Mouse (Mus musculus): ENCODE measurements at regions not wholly inside any gene's neighbourhood (a gene's known extent, or its start where the extent isn't known, plus 50 kb on each side); places are given as distances from the start of the nearest gene placed in this dataset.

DNA sequence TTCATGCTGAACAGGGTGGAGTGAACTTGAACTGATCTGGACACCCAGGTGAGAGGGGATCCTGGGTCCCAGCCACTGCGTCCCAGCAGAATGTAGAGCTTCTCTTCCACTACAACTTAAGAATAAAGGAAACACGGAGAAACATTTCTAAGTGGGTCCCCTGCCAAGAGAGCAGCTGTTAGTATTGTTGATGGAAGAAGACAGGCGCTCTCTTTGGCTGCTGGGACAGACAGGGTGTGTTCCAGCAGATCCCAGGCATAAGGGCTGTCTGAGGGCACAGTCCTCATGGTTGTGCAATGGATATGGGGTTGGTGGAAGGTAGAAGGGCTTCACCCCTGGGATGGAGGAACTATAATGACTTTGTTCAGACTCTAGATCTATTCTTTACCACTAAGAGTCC, 65.5 kb upstream of the Gm11983 start:
- no peaks in the 10 kb centered on the region for H3K4me1 ChIP-seq (ENCODE audit: control insufficient read depth, insufficient read depth, low read length)
- H3K4me3 ChIP-seq (ENCODE audit: low read depth, low read length): no peak overlapping the region
- H3K9me3 ChIP-seq (replicated peaks; ENCODE audit: control insufficient read depth, low read length): no peaks in the 10 kb centered on the region
- no peaks in the 10 kb centered on the region for H3K27me3 ChIP-seq (ENCODE audit: control insufficient read depth, insufficient read depth, low read length)
- ATAC-seq (replicated peaks; ENCODE audit: insufficient number of reproducible peaks, low FRiP score, low TSS enrichment): no peak
- 75% methylated on average over 3 of the region's 3 CpGs for WGBS (ENCODE audit: insufficient replicate concordance)
- no peaks in the 10 kb centered on the region for H3K36me3 ChIP-seq (ENCODE audit: control insufficient read depth, insufficient read depth, low read length)
- H3K9ac ChIP-seq (ENCODE audit: low read depth, low read length): no peak overlapping the region
- no peak overlapping the region for H3K27ac ChIP-seq (ENCODE audit: low read depth, low read length)
- no peak overlapping the region for H3K4me2 ChIP-seq

DNA sequence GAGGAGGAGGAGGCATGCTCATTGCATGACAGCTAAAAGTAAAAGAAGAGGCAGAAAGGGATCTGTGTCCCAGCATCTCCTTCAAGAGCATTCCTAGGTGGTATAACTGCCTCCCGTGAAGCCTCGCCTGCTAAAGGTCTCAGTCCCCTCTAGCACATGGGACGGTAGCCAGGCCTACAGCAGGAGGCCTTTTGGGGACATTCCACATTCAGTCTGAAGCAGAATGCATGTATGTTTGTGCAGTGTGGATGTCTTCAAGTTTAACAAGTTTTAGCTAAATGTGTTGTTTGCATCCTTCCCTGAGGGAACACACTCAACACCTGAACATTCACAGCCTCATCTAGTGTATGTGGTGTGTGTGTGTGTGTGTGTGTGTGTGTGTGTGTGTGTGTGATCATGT, 64.8 kb upstream of the Gm11983 start:
- H3K9me3 ChIP-seq (replicated peaks; ENCODE audit: control insufficient read depth, low read length): no peaks in the 10 kb centered on the region
- no peak overlapping the region for H3K9ac ChIP-seq (ENCODE audit: low read depth, low read length)
- no peaks in the 10 kb centered on the region for H3K4me1 ChIP-seq (ENCODE audit: control insufficient read depth, insufficient read depth, low read length)
- no peaks in the 10 kb centered on the region for H3K36me3 ChIP-seq (ENCODE audit: control insufficient read depth, insufficient read depth, low read length)
- no peak for ATAC-seq (replicated peaks; ENCODE audit: insufficient number of reproducible peaks, low FRiP score, low TSS enrichment)
- H3K27ac ChIP-seq (ENCODE audit: low read depth, low read length): no peak overlapping the region
- no peak overlapping the region for H3K4me2 ChIP-seq
- H3K4me3 ChIP-seq (ENCODE audit: low read depth, low read length): no peak overlapping the region
- no peaks in the 10 kb centered on the region for H3K27me3 ChIP-seq (ENCODE audit: control insufficient read depth, insufficient read depth, low read length)
- WGBS (ENCODE audit: insufficient replicate concordance): 63% methylated on average over 3 of the region's 3 CpGs

- Histone ChIP-seq H3K4me3 (ENCODE audit: low read depth, low read length) (no peak overlapping the region), H3K9me3 (replicated peaks; ENCODE audit: control insufficient read depth, low read length) (no peaks in the 10 kb centered on the region), H3K4me1 (ENCODE audit: control insufficient read depth, insufficient read depth, low read length) (no peaks in the 10 kb centered on the region), H3K9ac (ENCODE audit: low read depth, low read length) (no peak overlapping the region), H3K27ac (ENCODE audit: low read depth, low read length) (no peak overlapping the region), H3K36me3 (ENCODE audit: control insufficient read depth, insufficient read depth, low read length) (no peaks in the 10 kb centered on the region), H3K27me3 (ENCODE audit: control insufficient read depth, insufficient read depth, low read length) (no peaks in the 10 kb centered on the region), H3K4me2 (peak overlapping the region; percentile 2; the same call in 1 of the 2 replicates)
- 43% methylated on average over 11 of the region's 11 CpGs for WGBS (ENCODE audit: insufficient replicate concordance)
- ATAC-seq (replicated peaks; ENCODE audit: insufficient number of reproducible peaks, low FRiP score, low TSS enrichment): no peak
Measured at GRCm38 (mm10) chr11:6900769-6901481, 63.5 kb upstream of the Gm11983 start.

GRCm38 (mm10) chr11:6900357-6900756, 62.9 kb upstream of the Gm11983 start:
- Histone ChIP-seq H3K36me3 (ENCODE audit: control insufficient read depth, insufficient read depth, low read length) (no peaks in the 10 kb centered on the region), H3K4me3 (ENCODE audit: low read depth, low read length) (no peak overlapping the region), H3K4me1 (ENCODE audit: control insufficient read depth, insufficient read depth, low read length) (no peaks in the 10 kb centered on the region), H3K27me3 (ENCODE audit: control insufficient read depth, insufficient read depth, low read length) (no peaks in the 10 kb centered on the region), H3K4me2 (no peak overlapping the region), H3K27ac (ENCODE audit: low read depth, low read length) (no peak overlapping the region), H3K9me3 (replicated peaks; ENCODE audit: control insufficient read depth, low read length) (no peaks in the 10 kb centered on the region), H3K9ac (ENCODE audit: low read depth, low read length) (no peak overlapping the region)
- 76% methylated on average over 12 of the region's 12 CpGs for WGBS (ENCODE audit: insufficient replicate concordance)
- no peak for ATAC-seq (replicated peaks; ENCODE audit: insufficient number of reproducible peaks, low FRiP score, low TSS enrichment)

DNA sequence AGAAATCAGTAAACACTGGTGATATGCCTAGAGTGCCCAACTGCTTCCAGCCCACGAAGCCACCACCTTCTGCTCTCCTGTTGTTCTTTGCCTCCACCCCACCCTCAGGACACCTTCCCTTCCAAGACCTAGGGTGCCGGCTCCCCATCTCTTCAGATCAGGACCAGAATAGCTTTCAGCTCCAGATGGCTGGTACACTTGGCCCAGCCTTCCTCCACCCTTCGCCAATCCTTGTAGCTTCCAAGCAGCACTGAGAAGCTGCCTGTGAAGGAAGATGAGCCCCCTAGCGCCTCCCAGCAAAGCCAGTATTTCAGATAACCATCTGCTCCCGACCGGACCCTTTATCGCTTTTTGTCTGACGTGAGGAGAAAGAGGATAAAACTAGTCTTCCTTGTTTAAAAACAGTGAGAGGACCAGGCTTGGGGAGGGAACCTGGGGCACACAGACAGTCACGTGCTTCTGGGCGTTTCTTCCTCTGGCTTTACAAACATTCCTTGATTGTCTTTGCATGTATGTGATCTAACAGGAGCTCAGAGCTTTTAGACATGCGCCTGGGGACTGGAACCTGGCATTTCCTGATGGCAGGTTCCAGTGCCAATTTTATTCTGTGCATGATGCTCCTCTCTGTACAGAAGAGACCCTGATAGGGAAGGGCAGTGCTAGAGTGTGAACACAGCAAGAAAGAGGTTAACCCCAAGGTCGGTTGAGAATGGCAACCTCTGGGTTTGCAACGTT, 62.0 kb upstream of the Gm11983 start:
- no peaks in the 10 kb centered on the region for H3K4me1 ChIP-seq (ENCODE audit: control insufficient read depth, insufficient read depth, low read length)
- H3K4me3 ChIP-seq (ENCODE audit: low read depth, low read length): no peak overlapping the region
- H3K27me3 ChIP-seq (ENCODE audit: control insufficient read depth, insufficient read depth, low read length): no peaks in the 10 kb centered on the region; the same call in 1 of the 2 replicates
- no peak overlapping the region for H3K4me2 ChIP-seq
- no peaks in the 10 kb centered on the region for H3K36me3 ChIP-seq (ENCODE audit: control insufficient read depth, insufficient read depth, low read length)
- no peak for ATAC-seq (replicated peaks; ENCODE audit: insufficient number of reproducible peaks, low FRiP score, low TSS enrichment)
- WGBS (ENCODE audit: insufficient replicate concordance): 62% methylated on average over 13 of the region's 13 CpGs
- H3K27ac ChIP-seq (ENCODE audit: low read depth, low read length): no peak overlapping the region
- H3K9me3 ChIP-seq (replicated peaks; ENCODE audit: control insufficient read depth, low read length): no peaks in the 10 kb centered on the region
- no peak overlapping the region for H3K9ac ChIP-seq (ENCODE audit: low read depth, low read length)

GRCm38 (mm10) chr11:6898357-6899097, 61.1 kb upstream of the Gm11983 start:
- ATAC-seq (replicated peaks; ENCODE audit: insufficient number of reproducible peaks, low FRiP score, low TSS enrichment): no peak
- Histone ChIP-seq H3K4me1 (ENCODE audit: control insufficient read depth, insufficient read depth, low read length) (no peaks in the 10 kb centered on the region), H3K27me3 (ENCODE audit: control insufficient read depth, insufficient read depth, low read length) (no peaks in the 10 kb centered on the region; the same call in 1 of the 2 replicates), H3K4me2 (no peak overlapping the region), H3K9ac (ENCODE audit: low read depth, low read length) (no peak overlapping the region), H3K36me3 (ENCODE audit: control insufficient read depth, insufficient read depth, low read length) (no peaks in the 10 kb centered on the region), H3K4me3 (ENCODE audit: low read depth, low read length) (no peak overlapping the region), H3K9me3 (replicated peaks; ENCODE audit: control insufficient read depth, low read length) (no peaks in the 10 kb centered on the region), H3K27ac (ENCODE audit: low read depth, low read length) (no peak overlapping the region)
- WGBS (ENCODE audit: insufficient replicate concordance): 78% methylated on average over 5 of the region's 5 CpGs

DNA sequence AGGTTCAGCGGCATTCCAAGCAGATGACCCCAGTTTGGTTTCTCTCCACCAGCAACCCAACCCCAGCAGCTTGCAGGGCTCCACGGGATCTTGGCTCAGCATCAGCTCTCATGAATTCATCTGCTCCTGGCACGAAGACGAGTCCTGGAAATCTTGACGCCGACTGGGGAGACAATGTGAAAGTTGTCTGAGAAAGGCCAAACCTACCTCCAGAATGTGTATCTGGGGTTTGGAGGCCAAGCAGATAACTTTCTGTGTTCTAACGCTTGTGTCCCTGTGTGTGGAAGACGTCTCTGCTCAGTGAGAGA, 58.3 kb upstream of the Gm11983 start:
- H3K4me3 ChIP-seq (ENCODE audit: low read depth, low read length): no peak overlapping the region
- H3K36me3 ChIP-seq (ENCODE audit: control insufficient read depth, insufficient read depth, low read length): no peaks in the 10 kb centered on the region
- no peak for ATAC-seq (replicated peaks; ENCODE audit: insufficient number of reproducible peaks, low FRiP score, low TSS enrichment)
- 46% methylated on average over 8 of the region's 8 CpGs for WGBS (ENCODE audit: insufficient replicate concordance)
- H3K27me3 ChIP-seq (ENCODE audit: control insufficient read depth, insufficient read depth, low read length): no peaks in the 10 kb centered on the region; the same call in 1 of the 2 replicates
- H3K27ac ChIP-seq (ENCODE audit: low read depth, low read length): no peak overlapping the region
- no peaks in the 10 kb centered on the region for H3K4me1 ChIP-seq (ENCODE audit: control insufficient read depth, insufficient read depth, low read length)
- no peak overlapping the region for H3K9ac ChIP-seq (ENCODE audit: low read depth, low read length)
- H3K4me2 ChIP-seq: no peak overlapping the region
- H3K9me3 ChIP-seq (replicated peaks; ENCODE audit: control insufficient read depth, low read length): no peaks in the 10 kb centered on the region

- WGBS (ENCODE audit: insufficient replicate concordance): 44% methylated on average over 7 of the region's 7 CpGs
- Histone ChIP-seq H3K9me3 (replicated peaks; ENCODE audit: control insufficient read depth, low read length) (no peaks in the 10 kb centered on the region), H3K36me3 (ENCODE audit: control insufficient read depth, insufficient read depth, low read length) (no peaks in the 10 kb centered on the region), H3K27ac (ENCODE audit: low read depth, low read length) (no peak overlapping the region), H3K27me3 (ENCODE audit: control insufficient read depth, insufficient read depth, low read length) (no peaks in the 10 kb centered on the region; the same call in 1 of the 2 replicates), H3K9ac (ENCODE audit: low read depth, low read length) (no peak overlapping the region), H3K4me3 (ENCODE audit: low read depth, low read length) (no peak overlapping the region), H3K4me1 (ENCODE audit: control insufficient read depth, insufficient read depth, low read length) (no peaks in the 10 kb centered on the region), H3K4me2 (no peak overlapping the region)
- ATAC-seq (replicated peaks; ENCODE audit: insufficient number of reproducible peaks, low FRiP score, low TSS enrichment): no peak
Measured at GRCm38 (mm10) chr11:6894911-6895785, 57.7 kb upstream of the Gm11983 start.

Measured in heart, embryonic 11.5 days (tissue).